Mouse (Mus musculus): ENCODE data around the gene Klhl8. TPM values are rescaled to one million over a fixed set of nuclear protein-coding genes. Genes with fewer than 3 reads are reported as not detected.

The Klhl8 gene
- total RNA-seq, 2 experiments from 2014 or later, result 10.2 to 11.1 TPM

GRCm38 (mm10) chr5:103916595-103917356 lies 5.7 kb upstream of the Klhl8 start:
- DNase-seq, result no peak

DNA sequence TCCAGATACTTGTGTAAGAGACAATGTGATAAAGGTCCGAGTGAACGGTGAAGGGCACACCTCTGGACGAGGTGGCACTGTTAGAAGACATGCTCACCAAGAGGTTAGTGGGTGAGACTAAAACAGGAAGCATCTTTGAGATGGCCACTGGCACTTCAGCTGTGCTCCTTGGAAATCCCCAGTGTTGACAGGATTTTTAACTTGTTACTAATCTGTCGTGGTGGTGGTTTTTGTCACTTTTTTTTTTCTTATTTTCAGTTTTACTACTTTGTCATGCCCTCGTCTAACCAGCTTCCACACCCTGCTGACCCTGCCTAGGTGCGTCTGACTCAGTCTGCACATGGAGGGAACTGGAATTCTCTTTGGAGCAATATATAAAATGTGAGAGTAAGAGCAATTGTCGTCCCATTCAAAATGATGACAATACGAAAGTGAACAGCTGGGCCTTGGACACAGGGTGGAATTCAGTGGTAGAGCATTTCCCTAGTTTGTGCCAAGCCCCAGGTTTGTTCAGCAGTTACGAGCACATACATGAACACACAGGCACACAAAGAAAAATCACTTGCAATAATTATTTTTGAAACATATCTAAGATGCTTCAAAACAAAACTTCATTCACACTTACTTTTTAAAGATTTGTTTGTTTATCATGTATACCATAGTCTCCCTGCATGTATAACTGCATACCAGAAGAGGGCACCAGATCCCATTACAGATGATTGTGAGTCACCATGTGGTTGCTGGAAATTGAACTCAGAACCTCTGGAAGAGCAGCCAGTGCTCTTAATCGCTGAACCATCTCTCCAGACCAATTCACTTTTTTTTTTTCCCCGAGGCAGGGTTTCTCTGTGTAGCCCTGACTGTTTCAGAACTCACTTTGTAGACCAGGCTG lies 3.5 kb upstream of the Klhl8 start:
- DNase-seq, result no peak

DNA sequence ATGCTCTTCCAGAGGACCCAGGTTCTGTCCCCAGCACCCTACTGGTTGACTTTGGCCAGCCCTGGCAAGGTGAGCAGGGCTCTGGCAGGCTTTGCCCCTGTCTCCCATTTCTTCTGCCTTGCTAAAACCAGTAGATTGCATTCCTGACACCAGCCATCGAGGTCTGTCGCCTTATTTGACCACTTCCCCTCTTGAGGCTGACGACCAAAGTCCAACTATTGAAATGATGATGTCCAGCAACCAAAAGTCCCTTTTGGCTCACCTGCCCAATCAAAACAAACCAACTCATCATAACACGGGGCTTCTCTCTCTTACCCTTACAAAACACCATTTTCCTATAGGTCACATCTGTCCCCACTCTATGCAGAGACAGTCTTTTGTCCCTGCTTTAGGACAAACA lies 2.1 kb upstream of the Klhl8 start:
- DNase-seq, result no peak

GRCm38 (mm10) chr5:103911555-103911954 lies 496 bp upstream of the Klhl8 start:
- DNase-seq, result no peak

DNA sequence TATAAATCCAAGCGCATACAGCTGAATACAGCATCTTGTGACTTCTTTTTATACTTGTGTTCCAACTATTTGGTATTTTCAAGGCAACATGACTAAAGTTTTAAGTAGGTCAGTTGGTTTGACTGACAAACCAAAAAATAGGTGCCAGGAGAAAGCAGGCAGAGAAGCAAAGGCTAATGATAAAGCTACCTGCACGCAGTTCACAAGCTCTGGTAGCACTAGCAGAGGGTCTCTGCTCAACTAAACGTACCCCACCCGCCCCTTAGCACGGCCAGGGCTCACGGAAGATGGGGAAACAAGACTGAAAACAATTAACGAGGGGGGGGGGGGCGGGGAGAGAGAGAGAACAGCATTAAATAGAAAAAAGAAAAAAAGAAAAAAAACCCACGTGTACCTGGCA lies 903 bp downstream of the Klhl8 start:
- DNase-seq, result no peak

GRCm38 (mm10) chr5:103909466-103909865 lies 1.6 kb downstream of the Klhl8 start:
- DNase-seq, result no peak

- no peak for DNase-seq
Observed at GRCm38 (mm10) chr5:103908851-103909250, 2.2 kb downstream of the Klhl8 start.

DNA sequence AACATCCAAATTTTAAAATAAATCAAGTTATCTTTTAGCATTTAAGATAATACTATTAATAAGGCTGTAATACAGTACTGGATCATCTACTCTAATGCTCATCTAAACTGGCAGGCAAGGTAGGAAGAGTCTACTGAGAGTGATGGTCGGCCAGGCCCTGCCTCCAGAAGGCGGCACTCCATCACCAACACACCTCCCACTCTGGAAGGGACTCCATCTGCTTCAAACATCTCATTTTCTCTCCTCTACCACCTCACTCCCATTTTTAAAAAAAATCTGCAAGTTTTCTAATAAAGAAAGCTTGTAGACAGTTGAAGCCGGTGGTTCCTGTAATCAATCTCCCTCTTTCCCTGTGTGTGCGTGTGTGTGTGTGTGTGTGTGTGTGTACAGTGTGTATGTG lies 3.2 kb downstream of the Klhl8 start:
- no peak for DNase-seq

GRCm38 (mm10) chr5:103906173-103906572 lies 4.9 kb downstream of the Klhl8 start:
- no peak for DNase-seq

DNA sequence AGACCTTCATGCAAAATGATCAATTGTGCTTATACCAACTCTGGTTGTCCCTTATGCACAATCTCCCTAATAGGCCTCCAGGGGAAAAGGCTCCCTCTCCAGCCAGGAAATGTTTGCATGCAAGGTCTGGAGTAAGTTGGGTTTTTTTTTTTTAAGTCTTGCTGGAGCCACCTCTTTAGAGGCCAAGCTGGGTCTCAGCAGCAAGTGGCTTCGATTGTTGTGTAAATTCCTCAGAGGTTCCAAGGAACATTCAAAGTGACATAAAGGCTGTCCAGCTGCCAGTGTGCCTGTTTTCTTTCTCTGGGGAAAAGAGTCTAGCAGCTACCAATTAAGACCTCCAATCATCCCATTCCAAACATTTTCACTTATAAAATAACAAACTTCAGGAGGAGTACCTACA lies 12.7 kb downstream of the Klhl8 start:
- no peak for DNase-seq

- no peak for DNase-seq
Observed at GRCm38 (mm10) chr5:103889766-103890165, 21.3 kb downstream of the Klhl8 start.

DNA sequence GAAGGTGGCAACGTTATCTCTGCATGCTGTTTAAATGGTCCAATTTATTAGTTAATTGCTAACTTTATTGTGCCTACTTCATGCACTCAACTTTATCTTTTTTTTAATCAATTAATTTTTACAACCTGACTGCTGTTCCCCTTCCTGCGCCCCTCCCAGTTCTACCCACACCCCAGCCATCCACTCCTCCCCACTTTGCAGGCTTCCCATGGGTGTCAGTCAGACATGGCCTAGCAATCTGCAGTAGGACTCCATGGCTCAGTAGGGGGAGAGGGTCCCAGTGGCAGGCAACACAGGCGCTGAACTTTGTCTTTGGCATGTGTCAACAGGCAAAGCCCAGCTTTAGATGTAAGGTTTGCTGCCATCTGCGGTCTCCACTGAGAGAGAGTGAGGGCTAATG lies 47.3 kb downstream of the Klhl8 start:
- DNase-seq, result no peak

GRCm38 (mm10) chr5:103860622-103861021 lies 50.4 kb downstream of the Klhl8 start:
- peak; percentile 37 to 50 for DNase-seq

GRCm38 (mm10) chr5:103857151-103857550 lies 53.9 kb downstream of the Klhl8 start:
- no peak for DNase-seq

DNA sequence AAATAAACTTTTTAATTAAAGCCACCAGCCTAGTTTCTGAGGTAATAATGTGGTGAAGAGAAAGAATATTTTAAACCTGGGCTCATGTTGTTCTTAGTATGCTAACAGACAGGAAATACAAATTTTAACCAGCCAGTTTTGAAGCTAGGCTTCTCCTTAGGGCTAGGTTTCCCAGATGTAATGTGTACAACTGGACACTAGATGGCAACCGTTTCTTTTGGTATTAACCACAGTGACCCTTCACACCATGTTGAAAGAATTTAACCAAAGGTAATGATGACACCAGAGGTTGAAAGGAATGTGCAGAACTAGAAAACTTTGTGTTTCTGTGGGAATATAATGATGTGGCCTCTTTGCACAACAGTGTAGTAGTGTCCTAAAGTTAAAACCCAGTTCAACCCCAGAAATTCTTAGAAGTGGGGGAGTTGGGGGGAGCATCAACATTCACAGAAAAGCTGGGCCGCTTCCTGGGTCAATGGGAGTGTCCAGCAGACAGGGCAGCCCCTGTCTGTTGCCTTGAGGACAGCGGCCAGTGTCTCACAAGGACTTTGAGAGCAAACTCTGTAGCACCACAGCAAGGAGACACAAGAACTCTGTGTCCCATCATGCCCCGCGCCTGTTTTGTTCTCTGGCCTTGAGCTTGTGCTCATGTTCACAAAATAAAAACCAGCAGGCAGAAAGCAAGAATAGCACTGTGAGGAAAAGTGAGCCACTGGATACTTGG lies 54.6 kb downstream of the Klhl8 start:
- DNase-seq, result peak; percentile 42 to 65

DNA sequence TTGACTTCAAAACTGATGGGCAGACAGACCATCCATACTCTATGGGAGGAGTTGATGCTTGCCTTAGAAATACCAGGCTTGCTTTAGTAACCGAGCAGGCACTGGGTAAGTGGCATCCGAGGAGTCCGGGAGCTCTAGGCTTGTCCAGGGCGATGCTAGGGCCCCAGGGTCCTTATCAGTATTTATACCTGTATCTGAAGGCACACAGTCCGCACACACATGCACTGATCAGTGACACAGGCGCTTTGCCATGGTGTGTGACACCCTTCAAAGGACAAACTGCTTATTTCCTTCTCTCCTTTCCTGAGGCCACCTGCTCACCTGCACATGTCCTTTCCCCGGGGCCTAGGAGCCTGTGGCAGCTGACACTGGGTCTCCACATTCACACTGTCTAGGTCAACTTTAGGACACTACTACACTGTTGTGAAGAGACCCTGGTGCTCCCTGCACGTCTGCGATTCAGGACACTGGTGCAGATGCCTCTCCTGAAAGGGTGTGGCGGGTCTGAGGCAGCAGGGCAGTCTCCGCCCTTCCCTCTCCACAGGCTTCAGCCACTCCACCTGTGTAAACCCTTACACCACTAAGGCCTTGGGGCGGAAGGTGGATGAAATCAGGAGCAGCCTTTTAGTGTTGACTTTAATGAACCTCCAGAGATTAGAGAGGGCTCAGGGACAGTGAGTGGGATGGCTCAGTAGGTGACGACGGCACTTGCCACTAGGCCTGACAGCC lies 55.4 kb downstream of the Klhl8 start:
- peak in 1 of 2 experiments; percentile 13 for DNase-seq

- DNase-seq, result no peak
Observed at GRCm38 (mm10) chr5:103854807-103855194, 56.3 kb downstream of the Klhl8 start.

DNA sequence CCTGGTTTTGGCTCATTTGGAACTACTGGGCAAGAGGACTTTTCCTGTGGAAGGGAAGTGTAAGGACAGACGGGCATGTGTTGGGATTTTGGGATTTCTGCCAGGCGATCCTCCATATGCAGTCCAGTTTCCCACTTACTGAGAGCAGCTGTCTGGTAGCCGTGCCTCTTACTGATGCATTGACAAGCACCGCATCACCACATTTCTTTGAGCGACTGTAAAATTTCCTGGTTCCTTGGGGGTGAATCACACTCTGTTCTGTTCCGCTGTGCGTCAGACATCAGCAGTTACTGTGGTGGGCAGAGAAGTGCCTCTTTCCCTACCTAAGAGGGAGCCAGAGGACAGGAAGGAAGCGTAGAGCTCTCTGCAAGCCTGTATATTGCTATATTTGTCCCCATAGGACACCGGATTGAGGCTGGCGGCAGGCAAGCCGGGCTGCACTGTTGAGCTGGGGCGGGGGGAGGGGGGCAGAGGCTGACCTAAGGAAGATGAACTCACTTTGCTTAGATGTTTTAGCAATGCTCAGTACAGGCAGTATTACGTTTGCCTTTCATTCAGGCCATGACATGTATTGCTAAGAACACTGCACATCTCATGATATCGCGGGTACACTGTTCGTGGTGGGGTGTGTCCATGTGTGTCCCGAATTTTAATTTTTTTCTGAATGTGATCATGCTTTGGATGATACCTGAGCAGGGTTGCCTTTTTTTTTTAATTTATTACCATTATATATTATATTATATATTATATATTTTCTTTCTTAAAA lies 56.8 kb downstream of the Klhl8 start:
- DNase-seq, result no peak

GRCm38 (mm10) chr5:103852756-103853549 lies 58.1 kb downstream of the Klhl8 start:
- DNase-seq, result no peak

- peak; percentile 72 to 80 for DNase-seq
Observed at GRCm38 (mm10) chr5:103848546-103848945, 62.5 kb downstream of the Klhl8 start.

All from heart, adult 18-20 months (tissue).